ENCODE assay signal across 8 mouse cellular contexts in the genomic region with DNA sequence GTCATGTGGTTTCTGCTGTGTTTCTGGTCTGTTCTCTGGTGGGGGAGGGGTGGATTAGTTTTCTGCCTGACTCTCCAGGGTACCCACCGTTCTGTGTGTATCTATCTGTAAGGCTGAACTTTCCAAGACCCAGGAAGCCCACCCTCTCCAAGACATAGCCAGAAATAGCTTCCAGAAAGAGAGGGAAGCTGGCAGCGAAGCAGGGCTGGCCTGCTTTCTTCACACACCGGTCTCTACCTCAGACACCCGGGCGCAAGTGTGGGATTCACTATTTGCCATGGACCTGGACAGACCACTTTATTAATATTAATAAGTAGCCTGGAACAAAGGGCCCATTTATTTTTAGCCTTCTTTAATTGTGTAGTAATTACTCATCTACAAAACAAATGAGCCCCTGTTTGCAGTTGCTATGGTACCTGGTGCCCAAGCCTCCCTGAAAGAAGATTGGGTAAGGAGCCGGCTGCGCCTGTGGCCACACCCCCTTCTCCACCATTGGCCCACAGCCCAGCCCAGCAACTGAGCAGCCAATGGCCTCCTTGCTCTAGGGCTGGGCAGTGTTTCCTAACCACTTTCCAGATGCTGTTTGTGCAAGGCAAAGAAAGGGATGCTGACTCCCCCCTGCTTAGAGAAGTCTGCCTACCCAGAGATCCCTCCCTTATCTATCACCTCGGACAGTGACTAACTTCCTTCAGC.
DNase-seq lines count a peak whose midpoint lies in the region; ATAC-seq lines count a peak whose summit lies in the region.

No protein-coding gene starts in this region.

- H3K9ac ChIP-seq in hindbrain, embryonic 16.5 days (ENCODE audit: low read depth, low read length) = no peak overlapping the region

- ATAC-seq in hindbrain, embryonic 16.5 days = peak; percentile 98

- peaks cover 22% of the 10 kb centered on the region for H3K4me1 ChIP-seq in hindbrain, embryonic 16.5 days (ENCODE audit: control insufficient read depth, insufficient read depth, low read depth, low read length)

- peak; percentile 68 for DNase-seq in ZHBTc4 (ENCODE audit: low read depth, low spot score)
- peak; percentile 36 to 57 for DNase-seq in cerebellum, postnatal 25 days
- peak; percentile 85 to 87 for DNase-seq in frontal cortex, postnatal 10 days (ENCODE audit: low spot score in 2 of 2)
- peak; percentile 84 to 87 for DNase-seq in left cerebral cortex, postnatal 10 days (ENCODE audit: extremely low spot score in 1 of 2, low spot score in 2 of 2)
- DNase-seq in lung, postnatal 36 days = peak; percentile 69
- peak; percentile 69 to 74 for DNase-seq in right cerebral cortex, postnatal 36 days (ENCODE audit: low spot score in 2 of 2)
- no peak for DNase-seq in spleen, postnatal 36 days (ENCODE audit: low spot score in 2 of 2)

- H3K9me3 ChIP-seq in hindbrain, embryonic 16.5 days (ENCODE audit: control insufficient read depth, low read length) = no peaks in the 10 kb centered on the region

- H3K4me3 ChIP-seq in hindbrain, embryonic 16.5 days (ENCODE audit: low read length) = no peak overlapping the region

- peak overlapping the region; percentile 84 for H3K27ac ChIP-seq in hindbrain, embryonic 16.5 days (ENCODE audit: low read depth, low read length)

- WGBS in hindbrain, embryonic 16.5 days = 11% methylated on average over 8 of the region's 8 CpGs

- H3K27me3 ChIP-seq in hindbrain, embryonic 16.5 days (replicated peaks; ENCODE audit: control insufficient read depth, insufficient read depth, low read length) = no peaks in the 10 kb centered on the region

- H3K36me3 ChIP-seq in hindbrain, embryonic 16.5 days (ENCODE audit: control insufficient read depth, insufficient read depth, low read length) = no peaks in the 10 kb centered on the region

- intact Hi-C loops in left cerebral cortex, postnatal 10 days (cut with DNase I) = no loop called here

- peak overlapping the region; percentile 33 for H3K4me2 ChIP-seq in hindbrain, embryonic 16.5 days (ENCODE audit: low read length)

Comparison
In these comparisons a context has a peak if more than half of its experiments do, and no peak if none do; other contexts are left out.
1. DNase-seq: peak in ZHBTc4 (single experiment), cerebellum, postnatal 25 days (2 of 2), frontal cortex, postnatal 10 days (2 of 2), left cerebral cortex, postnatal 10 days (2 of 2), lung, postnatal 36 days (single experiment) and right cerebral cortex, postnatal 36 days (2 of 2); none in spleen, postnatal 36 days (0 of 2).